Mouse (Mus musculus) layer of hippocampus, adult 9-11 months (tissue): ENCODE measurements around the gene Tmem236.

Experiments
- DNase-seq: peaks from one replicate; pipeline ENCODE4 v3.0.0; 2022

Gene Tmem236

GRCm38 (mm10) chr2:14174334-14174733, at the start of gene Tmem236:
TSS of gene Tmem236 (plus strand) at chr2:14174523.
- DNase-seq: no peak

- no peak for DNase-seq
Observed at GRCm38 (mm10) chr2:14126387-14126786, 47.9 kb upstream of the Tmem236 start.

GRCm38 (mm10) chr2:14127629-14128028, 46.7 kb upstream of the Tmem236 start:
- no peak for DNase-seq

GRCm38 (mm10) chr2:14130641-14131339, 43.5 kb upstream of the Tmem236 start:
- no peak for DNase-seq

- DNase-seq: no peak
Observed at GRCm38 (mm10) chr2:14132468-14133326, 41.6 kb upstream of the Tmem236 start.

- DNase-seq: no peak
Observed at GRCm38 (mm10) chr2:14136906-14137305, 37.4 kb upstream of the Tmem236 start.

GRCm38 (mm10) chr2:14139590-14139989, 34.7 kb upstream of the Tmem236 start:
- no peak for DNase-seq

- DNase-seq: no peak
Observed at GRCm38 (mm10) chr2:14140044-14140443, 34.3 kb upstream of the Tmem236 start.

- no peak for DNase-seq
Observed at GRCm38 (mm10) chr2:14145311-14145710, 29.0 kb upstream of the Tmem236 start.

GRCm38 (mm10) chr2:14146913-14147312, 27.4 kb upstream of the Tmem236 start:
- DNase-seq: no peak

- DNase-seq: no peak
Observed at GRCm38 (mm10) chr2:14150829-14151228, 23.5 kb upstream of the Tmem236 start.

- DNase-seq: no peak
Observed at GRCm38 (mm10) chr2:14151854-14152253, 22.5 kb upstream of the Tmem236 start.

GRCm38 (mm10) chr2:14159047-14159446, 15.3 kb upstream of the Tmem236 start:
- no peak for DNase-seq

GRCm38 (mm10) chr2:14159756-14160155, 14.6 kb upstream of the Tmem236 start:
- DNase-seq: no peak

GRCm38 (mm10) chr2:14164459-14165030, 9.8 kb upstream of the Tmem236 start:
- DNase-seq: no peak

GRCm38 (mm10) chr2:14165066-14165465, 9.3 kb upstream of the Tmem236 start:
- DNase-seq: no peak

GRCm38 (mm10) chr2:14165618-14166344, 8.5 kb upstream of the Tmem236 start:
- no peak for DNase-seq

- no peak for DNase-seq
Observed at GRCm38 (mm10) chr2:14167721-14168120, 6.6 kb upstream of the Tmem236 start.

GRCm38 (mm10) chr2:14176460-14177193, 2.3 kb downstream of the Tmem236 start:
- DNase-seq: no peak

- DNase-seq: no peak
Observed at GRCm38 (mm10) chr2:14184375-14184774, 10.1 kb downstream of the Tmem236 start.

- DNase-seq: no peak
Observed at GRCm38 (mm10) chr2:14190684-14191083, 16.4 kb downstream of the Tmem236 start.

- no peak for DNase-seq
Observed at GRCm38 (mm10) chr2:14191601-14192000, 17.3 kb downstream of the Tmem236 start.
